Mouse (Mus musculus): Measurements from ENCODE around the gene Sgsm1. TPM values are rescaled to one million over a fixed set of nuclear protein-coding genes. Genes with fewer than 3 reads are reported as not detected.

Sgsm1 gene
- polyA plus RNA-seq, 1 experiment = 1.1 TPM

GRCm38 (mm10) chr5:113286591-113287520 is 23.7 kb downstream of the Sgsm1 start:
- Histone ChIP-seq H3K4me1 (ENCODE audit: control insufficient read depth, insufficient read depth, low read length) (no peaks in the 10 kb centered on the region), H3K4me3 (ENCODE audit: insufficient read depth, low read length) (no peak overlapping the region), H3K27ac (ENCODE audit: insufficient read depth, low read length) (no peak overlapping the region)
- peak; percentile 60; the same call in 1 of the 2 replicates for TF ChIP-seq CTCF (IDR thresholded peaks at IDR 0.05; ENCODE audit: borderline replicate concordance, insufficient read depth, low read length)
- TF ChIP-seq POLR2A (IDR thresholded peaks at IDR 0.05; ENCODE audit: low read depth, low read length) = no peak

GRCm38 (mm10) chr5:113286048-113286447 is 24.5 kb downstream of the Sgsm1 start:
- no peaks in the 10 kb centered on the region for H3K4me1 ChIP-seq (ENCODE audit: control insufficient read depth, insufficient read depth, low read length)
- TF ChIP-seq CTCF (IDR thresholded peaks at IDR 0.05; ENCODE audit: borderline replicate concordance, insufficient read depth, low read length) = no peak
- TF ChIP-seq POLR2A (IDR thresholded peaks at IDR 0.05; ENCODE audit: low read depth, low read length) = no peak
- H3K27ac ChIP-seq (ENCODE audit: insufficient read depth, low read length) = no peak overlapping the region
- H3K4me3 ChIP-seq (ENCODE audit: insufficient read depth, low read length) = no peak overlapping the region

GRCm38 (mm10) chr5:113285541-113285940 is 25.0 kb downstream of the Sgsm1 start:
- no peak overlapping the region for H3K4me3 ChIP-seq (ENCODE audit: insufficient read depth, low read length)
- no peak for TF ChIP-seq POLR2A (IDR thresholded peaks at IDR 0.05; ENCODE audit: low read depth, low read length)
- peak; percentile 25; the same call in 1 of the 2 replicates for TF ChIP-seq CTCF (IDR thresholded peaks at IDR 0.05; ENCODE audit: borderline replicate concordance, insufficient read depth, low read length)
- no peak overlapping the region for H3K27ac ChIP-seq (ENCODE audit: insufficient read depth, low read length)
- no peaks in the 10 kb centered on the region for H3K4me1 ChIP-seq (ENCODE audit: control insufficient read depth, insufficient read depth, low read length)

GRCm38 (mm10) chr5:113283726-113284125 is 26.9 kb downstream of the Sgsm1 start:
- no peak overlapping the region for H3K4me3 ChIP-seq (ENCODE audit: insufficient read depth, low read length)
- H3K27ac ChIP-seq (ENCODE audit: insufficient read depth, low read length) = no peak overlapping the region
- TF ChIP-seq CTCF (IDR thresholded peaks at IDR 0.05; ENCODE audit: borderline replicate concordance, insufficient read depth, low read length) (no peak), POLR2A (IDR thresholded peaks at IDR 0.05; ENCODE audit: low read depth, low read length) (no peak)
- H3K4me1 ChIP-seq (ENCODE audit: control insufficient read depth, insufficient read depth, low read length) = no peaks in the 10 kb centered on the region

GRCm38 (mm10) chr5:113281557-113281956 is 29.0 kb downstream of the Sgsm1 start:
- no peak for TF ChIP-seq POLR2A (IDR thresholded peaks at IDR 0.05; ENCODE audit: low read depth, low read length)
- TF ChIP-seq CTCF (IDR thresholded peaks at IDR 0.05; ENCODE audit: borderline replicate concordance, insufficient read depth, low read length) = no peak
- Histone ChIP-seq H3K27ac (ENCODE audit: insufficient read depth, low read length) (no peak overlapping the region), H3K4me3 (ENCODE audit: insufficient read depth, low read length) (no peak overlapping the region), H3K4me1 (ENCODE audit: control insufficient read depth, insufficient read depth, low read length) (no peaks in the 10 kb centered on the region)

- H3K4me3 ChIP-seq (ENCODE audit: insufficient read depth, low read length) = peak overlapping the region; percentile 31
- no peak overlapping the region for H3K27ac ChIP-seq (ENCODE audit: insufficient read depth, low read length)
- H3K4me1 ChIP-seq (ENCODE audit: control insufficient read depth, insufficient read depth, low read length) = no peaks in the 10 kb centered on the region
- TF ChIP-seq CTCF (IDR thresholded peaks at IDR 0.05; ENCODE audit: borderline replicate concordance, insufficient read depth, low read length) (no peak), POLR2A (IDR thresholded peaks at IDR 0.05; ENCODE audit: low read depth, low read length) (no peak)
These were observed 30.3 kb downstream of the Sgsm1 start for GRCm38 (mm10) chr5:113280138-113280856.

- no peak for TF ChIP-seq CTCF (IDR thresholded peaks at IDR 0.05; ENCODE audit: borderline replicate concordance, insufficient read depth, low read length)
- TF ChIP-seq POLR2A (IDR thresholded peaks at IDR 0.05; ENCODE audit: low read depth, low read length) = no peak
- no peak overlapping the region for H3K27ac ChIP-seq (ENCODE audit: insufficient read depth, low read length)
- H3K4me3 ChIP-seq (ENCODE audit: insufficient read depth, low read length) = no peak overlapping the region
- no peaks in the 10 kb centered on the region for H3K4me1 ChIP-seq (ENCODE audit: control insufficient read depth, insufficient read depth, low read length)
These were observed 34.7 kb downstream of the Sgsm1 start for GRCm38 (mm10) chr5:113275839-113276238.

GRCm38 (mm10) chr5:113271207-113271811 is 39.3 kb downstream of the Sgsm1 start:
- Histone ChIP-seq H3K27ac (ENCODE audit: insufficient read depth, low read length) (no peak overlapping the region), H3K4me1 (ENCODE audit: control insufficient read depth, insufficient read depth, low read length) (no peaks in the 10 kb centered on the region), H3K4me3 (ENCODE audit: insufficient read depth, low read length) (no peak overlapping the region)
- TF ChIP-seq CTCF (IDR thresholded peaks at IDR 0.05; ENCODE audit: borderline replicate concordance, insufficient read depth, low read length) (no peak), POLR2A (IDR thresholded peaks at IDR 0.05; ENCODE audit: low read depth, low read length) (no peak)

- TF ChIP-seq POLR2A (IDR thresholded peaks at IDR 0.05; ENCODE audit: low read depth, low read length) = no peak
- TF ChIP-seq CTCF (IDR thresholded peaks at IDR 0.05; ENCODE audit: borderline replicate concordance, insufficient read depth, low read length) = no peak
These were observed 40.5 kb downstream of the Sgsm1 start for GRCm38 (mm10) chr5:113270043-113270442.

More at GRCm38 (mm10) chr5:113270043-113270442, 40.5 kb downstream of the Sgsm1 start:
- Histone ChIP-seq H3K27ac (ENCODE audit: insufficient read depth, low read length) (no peak overlapping the region), H3K4me1 (ENCODE audit: control insufficient read depth, insufficient read depth, low read length) (no peaks in the 10 kb centered on the region), H3K4me3 (ENCODE audit: insufficient read depth, low read length) (no peak overlapping the region)
